Mouse (Mus musculus) kidney, postnatal 0 days (tissue): ENCODE results near the gene Vwa8. TPM values are rescaled to one million over a fixed set of nuclear protein-coding genes. Genes with fewer than 3 reads are reported as not detected.
A peak's percentile ranks its signal among the peaks of the same experiment; 100 is the strongest.

ENCODE experiments used
- ATAC-seq: fragments of 200-750 bp; cut with Nextera tagmentation; replicated peaks from 2 replicates; pipeline ENCODE4 v1.8.0; 2017; ENCODE audit warnings: low read depth, moderate number of reproducible peaks, moderate TSS enrichment, moderate library complexity; ENCODE audit not compliant: low FRiP score
- DNase-seq: peaks from one replicate; pipeline ENCODE4 v3.0.0-alpha.2; 2016; ENCODE audit warnings: low spot score
- H3K27ac ChIP-seq: fragments of 300-500 bp; sonication (generic); 2 replicates; pipeline ENCODE4 v1.5.1; 2014; ENCODE audit warnings: mild to moderate bottlenecking
- H3K27me3 ChIP-seq: fragments of 300-500 bp; sonication (generic); 2 replicates; pipeline ENCODE4 v1.6.1; 2014; ENCODE audit warnings: low read length, mixed read lengths; ENCODE audit not compliant: insufficient read depth
- H3K36me3 ChIP-seq: fragments of 300-500 bp; sonication (generic); 2 replicates; pipeline ENCODE4 v1.6.1; 2014; ENCODE audit warnings: low read length, mixed read lengths; ENCODE audit not compliant: insufficient read depth
- H3K4me1 ChIP-seq: fragments of 300-500 bp; sonication (generic); replicated peaks from 2 replicates; pipeline ENCODE4 v1.6.1; 2014; ENCODE audit warnings: antibody characterized with exemption, low read length, mixed read lengths; ENCODE audit not compliant: insufficient read depth
- H3K4me2 ChIP-seq: fragments of 300-500 bp; sonication (generic); 2 replicates; pipeline ENCODE4 v1.6.1; 2014; ENCODE audit warnings: mild to moderate bottlenecking, low read length, moderate library complexity, mixed read lengths
- H3K4me3 ChIP-seq: fragments of 300-500 bp; sonication (generic); replicated peaks from 2 replicates; pipeline ENCODE4 v1.5.1; 2014; ENCODE audit warnings: low read depth, low read length
- H3K9ac ChIP-seq: fragments of 300-500 bp; sonication (generic); 2 replicates; pipeline ENCODE4 v1.6.1; 2014; ENCODE audit warnings: low read depth, low read length
- H3K9me3 ChIP-seq: fragments of 300-500 bp; sonication (generic); replicated peaks from 2 replicates; pipeline ENCODE4 v1.6.1; 2016; ENCODE audit warnings: low read length, inconsistent platforms, mixed read lengths
- CTCF ChIP-seq: IDR thresholded peaks from 2 replicates; pipeline ENCODE4 v1.5.1; 2016; ENCODE audit warnings: antibody characterized with exemption, low read depth, mild to moderate bottlenecking, moderate library complexity
- WGBS: fragments of 180-500 bp; shearing (Covaris S2); extraction: QIAGEN DNeasy Blood & Tissue Kit; methylation state at CpG from one replicate; pipeline ENCODE4 v1.1.7; 2014; 5-methylcytosine and 5-hydroxymethylcytosine counted together
- polyA plus RNA-seq: library from polyadenylated mRNA; unstranded; fragments of >200 nt; fragmentation: Nextera tagmentation; extraction: Ambion mirVana; gene quantifications from 2 replicates; pipeline ENCODE4 v1.2.1, GENCODE M21; 2015

Vwa8 gene
- polyA plus RNA-seq, 1 experiment from 2014 or later = 18.2 TPM

DNA sequence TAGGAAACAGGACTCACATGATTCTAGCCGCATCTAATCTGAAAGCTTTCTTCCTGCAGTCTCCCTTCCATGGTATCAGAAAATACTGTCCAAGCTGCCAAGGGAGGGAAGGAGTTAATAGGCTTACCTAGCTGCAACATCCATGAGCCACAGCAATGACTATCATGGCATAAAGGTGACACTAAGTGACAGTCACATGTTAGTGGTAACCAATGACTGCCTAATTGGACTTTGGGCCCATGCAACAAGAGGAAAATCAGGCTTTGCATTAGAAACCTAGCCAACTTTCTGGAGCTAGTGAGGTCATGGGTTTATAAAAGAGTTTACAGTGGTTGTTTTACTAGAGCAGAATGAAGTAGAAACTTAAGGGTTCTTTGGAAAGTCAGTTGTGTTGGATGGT is 46.6 kb downstream of the Vwa8 start:
- Histone ChIP-seq H3K27me3 (no peaks in the 10 kb centered on the region), H3K9ac (no peak overlapping the region), H3K9me3 (no peaks in the 10 kb centered on the region), H3K4me2 (no peak overlapping the region), H3K4me1 (no peaks in the 10 kb centered on the region), H3K27ac (no peak overlapping the region), H3K4me3 (no peak overlapping the region), H3K36me3 (no peaks in the 10 kb centered on the region)
- ATAC-seq = no peak
- DNase-seq = no peak
- TF ChIP-seq CTCF = no peak
- WGBS = 97% methylated on average over 1 of the region's 1 CpGs

DNA sequence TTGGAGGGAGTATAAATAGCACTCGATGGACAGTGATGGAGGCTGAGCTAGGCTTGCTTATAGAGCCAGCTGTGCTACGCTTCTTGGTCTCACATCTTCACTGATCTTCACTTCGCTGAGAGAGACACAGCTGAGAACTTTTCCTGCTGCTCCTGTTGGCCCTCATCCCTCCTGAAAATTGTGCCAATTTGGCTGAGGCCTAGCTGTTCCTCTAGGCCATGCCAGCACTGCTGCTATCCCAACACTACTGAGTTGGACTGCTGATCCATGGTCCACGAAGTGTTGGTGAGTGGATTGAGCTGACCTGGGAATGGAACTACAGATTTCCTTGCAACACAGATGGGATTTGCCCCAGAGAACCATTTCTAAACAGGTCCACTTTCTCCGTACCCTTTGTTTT is 47.4 kb downstream of the Vwa8 start:
- Histone ChIP-seq H3K4me1 (no peaks in the 10 kb centered on the region), H3K4me3 (no peak overlapping the region), H3K4me2 (no peak overlapping the region), H3K36me3 (no peaks in the 10 kb centered on the region), H3K9ac (no peak overlapping the region), H3K9me3 (no peaks in the 10 kb centered on the region), H3K27ac (no peak overlapping the region), H3K27me3 (no peaks in the 10 kb centered on the region)
- 89% methylated on average over 5 of the region's 5 CpGs for WGBS
- DNase-seq (no peak), ATAC-seq (no peak)
- TF ChIP-seq CTCF = no peak

DNA sequence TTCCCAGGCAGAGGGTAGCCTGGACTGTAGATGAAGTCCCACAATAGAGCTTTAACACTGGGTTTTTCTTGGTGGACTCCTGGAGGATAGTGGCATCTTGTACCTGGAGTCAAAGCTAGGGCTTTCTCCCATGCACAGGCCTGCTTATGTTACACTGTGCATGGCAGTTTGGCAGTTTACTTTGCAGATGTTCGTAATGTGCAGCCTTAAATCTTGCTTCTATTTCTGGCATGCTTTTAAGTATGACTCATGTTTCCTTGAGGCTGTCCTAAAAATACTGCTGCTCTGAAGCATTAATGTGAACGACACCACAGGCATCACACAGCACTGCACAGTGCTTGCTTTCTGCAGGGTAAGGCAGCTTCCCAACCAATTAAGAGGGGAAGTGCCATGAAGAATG is 51.9 kb downstream of the Vwa8 start:
- no peak; the same call in 1 of the 2 replicates for TF ChIP-seq CTCF
- Histone ChIP-seq H3K4me1 (no peaks in the 10 kb centered on the region), H3K9me3 (no peaks in the 10 kb centered on the region), H3K27ac (0 out of 2 replicates have a peak overlapping the region, but pooled peaks have one; percentile 57), H3K4me3 (no peak overlapping the region), H3K4me2 (no peak overlapping the region), H3K27me3 (no peaks in the 10 kb centered on the region), H3K9ac (no peak overlapping the region), H3K36me3 (no peaks in the 10 kb centered on the region)
- WGBS = 7% methylated on average over 2 of the region's 2 CpGs
- peak; percentile 90 for DNase-seq
- ATAC-seq = peak; percentile 52; the same call in 1 of the 2 replicates

DNA sequence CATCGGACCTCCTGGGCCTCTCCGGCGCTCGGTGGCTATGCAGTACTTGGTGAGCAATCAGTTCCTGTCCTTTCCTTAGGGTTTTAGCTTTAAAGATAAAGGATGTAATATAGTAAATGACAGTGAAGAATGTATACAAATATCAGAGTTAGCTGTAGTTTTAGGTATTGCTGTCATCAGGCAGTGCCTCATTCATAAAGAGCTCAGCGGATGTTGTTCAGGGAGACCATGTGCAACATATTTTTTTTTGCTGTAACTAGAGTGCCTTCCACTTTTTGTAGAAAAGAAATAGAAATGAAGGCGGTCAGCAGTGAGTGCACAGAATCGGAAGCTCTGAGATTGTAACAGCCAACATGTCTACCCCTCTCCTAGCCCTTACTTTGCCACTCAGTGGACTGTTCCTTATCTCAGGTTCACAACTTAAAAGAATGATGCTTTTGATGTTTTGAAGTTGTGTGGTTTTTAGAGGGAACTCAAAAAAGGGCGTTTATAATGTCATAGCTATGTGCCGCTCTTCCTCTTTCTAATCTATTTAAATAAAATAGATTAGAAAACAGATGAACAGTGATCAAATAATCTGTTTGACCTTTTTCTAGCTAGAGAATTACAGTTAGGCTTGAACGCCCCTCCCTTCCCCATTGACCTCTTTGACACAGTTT is 59.5 kb downstream of the Vwa8 start:
- 89% methylated on average over 10 of the region's 10 CpGs for WGBS
- H3K4me1 ChIP-seq = no peaks in the 10 kb centered on the region
- H3K36me3 ChIP-seq = 0 out of 2 replicates have a peak, but pooled peaks cover 7% of the 10 kb centered on the region
- no peak for ATAC-seq
- no peak for TF ChIP-seq CTCF
- no peak overlapping the region for H3K4me2 ChIP-seq
- H3K27me3 ChIP-seq = no peaks in the 10 kb centered on the region
- no peak overlapping the region for H3K27ac ChIP-seq
- H3K9me3 ChIP-seq = no peaks in the 10 kb centered on the region
- no peak overlapping the region for H3K9ac ChIP-seq
- no peak overlapping the region for H3K4me3 ChIP-seq
- DNase-seq = no peak

DNA sequence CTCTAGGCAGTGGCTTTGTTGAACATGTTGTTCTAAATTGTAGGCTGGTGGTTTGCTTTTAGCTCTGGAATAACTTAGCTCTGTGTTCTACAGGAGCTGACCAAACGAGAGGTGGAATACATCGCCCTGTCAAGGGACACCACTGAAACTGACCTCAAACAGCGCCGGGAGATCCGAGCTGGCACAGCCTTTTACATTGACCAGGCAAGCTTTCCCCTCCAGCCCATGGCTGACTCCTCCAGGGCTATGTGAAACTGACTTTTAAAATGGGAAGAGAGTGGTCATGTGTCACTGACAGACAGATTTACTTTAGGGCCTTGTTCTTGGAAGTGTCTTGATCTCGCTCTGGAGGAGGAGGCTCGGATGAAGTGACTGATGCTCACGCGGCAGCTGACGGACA is 63.2 kb downstream of the Vwa8 start:
- ATAC-seq = no peak
- WGBS = 58% methylated on average over 10 of the region's 10 CpGs
- no peak for TF ChIP-seq CTCF
- no peak overlapping the region for H3K27ac ChIP-seq
- DNase-seq = peak; percentile 40
- no peaks in the 10 kb centered on the region for H3K9me3 ChIP-seq
- no peak overlapping the region for H3K4me2 ChIP-seq
- 0 out of 2 replicates have a peak, but pooled peaks cover 7% of the 10 kb centered on the region for H3K36me3 ChIP-seq
- H3K4me3 ChIP-seq = no peak overlapping the region
- no peaks in the 10 kb centered on the region for H3K4me1 ChIP-seq
- no peak overlapping the region for H3K9ac ChIP-seq
- H3K27me3 ChIP-seq = no peaks in the 10 kb centered on the region

DNA sequence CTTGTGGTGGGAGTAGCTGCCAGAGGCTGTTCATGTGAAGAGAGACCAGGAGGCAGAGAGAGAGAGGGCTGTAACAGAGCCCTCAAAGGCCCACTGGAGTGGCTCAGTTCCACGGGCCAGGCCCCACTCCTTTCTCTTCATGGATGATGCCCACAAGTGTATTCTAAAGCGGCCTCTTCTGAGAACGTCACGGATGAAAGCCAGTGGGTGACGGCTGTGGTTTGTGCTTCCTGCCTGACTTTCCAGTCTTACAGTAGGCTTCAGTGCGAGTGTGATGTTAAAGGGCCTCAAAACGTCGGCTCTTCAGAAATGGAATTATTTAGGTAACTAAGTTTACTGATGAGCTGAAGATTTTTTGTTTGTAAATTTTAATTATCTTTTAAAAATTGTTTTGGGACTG is 65.3 kb downstream of the Vwa8 start:
- no peak for TF ChIP-seq CTCF
- Histone ChIP-seq H3K4me2 (no peak overlapping the region), H3K9ac (no peak overlapping the region), H3K27me3 (no peaks in the 10 kb centered on the region), H3K27ac (no peak overlapping the region), H3K36me3 (0 out of 2 replicates have a peak, but pooled peaks cover 7% of the 10 kb centered on the region), H3K4me3 (no peak overlapping the region), H3K9me3 (no peaks in the 10 kb centered on the region), H3K4me1 (no peaks in the 10 kb centered on the region)
- DNase-seq = no peak
- no peak for ATAC-seq
- 50% methylated on average over 8 of the region's 8 CpGs for WGBS

DNA sequence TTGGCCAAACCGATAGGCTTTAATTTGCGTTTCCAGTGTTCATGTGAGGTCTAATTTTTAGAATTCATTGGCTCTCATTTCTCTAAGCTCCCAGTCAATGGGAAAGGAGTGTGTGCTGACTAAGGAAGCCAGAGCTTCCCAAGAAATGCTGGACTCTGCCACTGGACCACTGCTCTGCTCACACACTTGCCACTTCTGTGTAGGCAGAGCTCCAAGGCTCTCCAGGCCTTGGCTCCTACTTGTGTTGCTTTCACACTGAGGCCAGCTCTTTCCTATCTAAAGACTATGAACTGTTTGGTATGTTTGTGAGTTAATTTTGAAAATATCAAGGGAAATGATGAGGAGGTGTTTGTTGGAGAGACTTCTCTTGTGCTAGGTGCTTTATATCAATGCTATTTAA is 67.8 kb downstream of the Vwa8 start:
- Histone ChIP-seq H3K27me3 (no peaks in the 10 kb centered on the region), H3K36me3 (0 out of 2 replicates have a peak, but pooled peaks cover 7% of the 10 kb centered on the region), H3K4me3 (no peak overlapping the region), H3K4me2 (no peak overlapping the region), H3K9me3 (no peaks in the 10 kb centered on the region), H3K4me1 (no peaks in the 10 kb centered on the region), H3K9ac (no peak overlapping the region), H3K27ac (no peak overlapping the region)
- ATAC-seq (no peak), DNase-seq (no peak)
- 96% methylated on average over 2 of the region's 2 CpGs for WGBS
- TF ChIP-seq CTCF = no peak
